Mouse (Mus musculus) forebrain, embryonic 11.5 days (tissue): Measurements from ENCODE around the gene Tmprss7. TPM values are rescaled to one million over a fixed set of nuclear protein-coding genes. Genes with fewer than 3 reads are reported as not detected.

Experiments used
- ATAC-seq: fragments of 200-750 bp; cut with Nextera tagmentation; replicated peaks from 2 replicates; pipeline ENCODE4 v1.8.0; 2017; ENCODE audit warnings: moderate TSS enrichment; ENCODE audit not compliant: low FRiP score
- DNase-seq: peaks from one replicate; pipeline ENCODE4 v3.0.0-alpha.2; 2017; ENCODE audit warnings: low spot score
- H3K27ac ChIP-seq: fragments of 300-500 bp; sonication (generic); 2 replicates; pipeline ENCODE4 v1.5.1; 2014; ENCODE audit warnings: low read depth, low read length
- H3K27me3 ChIP-seq: fragments of 300-500 bp; sonication (generic); 2 replicates; pipeline ENCODE4 v1.6.1; 2014; ENCODE audit warnings: mild to moderate bottlenecking, low read length, mixed read lengths; ENCODE audit not compliant: control insufficient read depth, insufficient read depth
- H3K36me3 ChIP-seq: fragments of 300-500 bp; sonication (generic); 2 replicates; pipeline ENCODE4 v1.6.1; 2014; ENCODE audit warnings: mild to moderate bottlenecking, low read length, moderate library complexity, mixed read lengths; ENCODE audit not compliant: control insufficient read depth, insufficient read depth
- H3K4me1 ChIP-seq: fragments of 300-500 bp; sonication (generic); replicated peaks from 2 replicates; pipeline ENCODE4 v1.6.1; 2014; ENCODE audit warnings: low read length, mixed read lengths; ENCODE audit not compliant: control insufficient read depth, insufficient read depth
- H3K4me2 ChIP-seq: fragments of 300-500 bp; sonication (generic); 2 replicates; pipeline ENCODE4 v1.6.1; 2014; ENCODE audit warnings: low read depth, mild to moderate bottlenecking, low read length, moderate library complexity, mixed read lengths; ENCODE audit not compliant: severe bottlenecking
- H3K4me3 ChIP-seq: fragments of 300-500 bp; sonication (generic); 2 replicates; pipeline ENCODE4 v1.5.1; 2014; ENCODE audit warnings: low read depth, low read length
- H3K9ac ChIP-seq: fragments of 300-500 bp; sonication (generic); 2 replicates; pipeline ENCODE4 v1.6.1; 2014; ENCODE audit warnings: low read length
- H3K9me3 ChIP-seq: fragments of 300-500 bp; sonication (generic); 2 replicates; pipeline ENCODE4 v1.6.1; 2016; ENCODE audit warnings: low read length, mixed read lengths; ENCODE audit not compliant: control insufficient read depth
- WGBS: fragments of 180-500 bp; shearing (Covaris S2); extraction: QIAGEN DNeasy Blood & Tissue Kit; methylation state at CpG from one replicate; pipeline ENCODE4 v1.1.7; 2014; 5-methylcytosine and 5-hydroxymethylcytosine counted together
- polyA plus RNA-seq: library from polyadenylated mRNA; unstranded; fragments of >200 nt; fragmentation: Nextera tagmentation; extraction: Ambion mirVana; gene quantifications from 2 replicates; pipeline ENCODE4 v1.2.1, GENCODE M21; 2014

The Tmprss7 gene
- polyA plus RNA-seq, 1 experiment from 2014 or later: 0.52 TPM

GRCm38 (mm10) chr16:45608481-45608954 lies 84.9 kb downstream of the Tmprss7 start:
- no peaks in the 10 kb centered on the region for H3K4me1 ChIP-seq
- H3K27me3 ChIP-seq: no peaks in the 10 kb centered on the region
- H3K27ac ChIP-seq: no peak overlapping the region
- H3K36me3 ChIP-seq: no peaks in the 10 kb centered on the region
- no peak overlapping the region for H3K4me2 ChIP-seq
- no peak for DNase-seq
- no peak overlapping the region for H3K9ac ChIP-seq
- no peak overlapping the region for H3K4me3 ChIP-seq
- no peak for ATAC-seq
- H3K9me3 ChIP-seq: no peaks in the 10 kb centered on the region
- 65% methylated on average over 4 of the region's 4 CpGs for WGBS

Other genes with a start within 250 kb of the Tmprss7 start
- gene Gm609, start 200.7 kb downstream of the Tmprss7 start, polyA plus RNA-seq: not detected in 2 replicates
- not detected in 2 replicates for gene Gm17783, start 161.6 kb downstream of the Tmprss7 start, polyA plus RNA-seq
- gene Slc9c1, start 158.3 kb downstream of the Tmprss7 start, polyA plus RNA-seq: not detected in 2 replicates
- gene Gcsam, start 83.3 kb downstream of the Tmprss7 start, polyA plus RNA-seq: 0.13 TPM in 1 of 2 replicates, not detected in the other
- 0.20 TPM in 1 of 2 replicates, not detected in the other for gene BC016579, start 39.6 kb downstream of the Tmprss7 start, polyA plus RNA-seq
- gene Tagln3, start 30.9 kb upstream of the Tmprss7 start, polyA plus RNA-seq: 212 and 237 TPM in 2 replicates
- gene Abhd10, start 49.3 kb upstream of the Tmprss7 start, polyA plus RNA-seq: 36.2 and 39.0 TPM in 2 replicates